Mouse (Mus musculus) kidney, adult 11 months (tissue): ENCODE measurements around the gene Fnip1.
A peak's percentile ranks its signal among the peaks of the same experiment; 100 is the strongest.
"Not testable (repeated sequence)": the region's sequence is repeated elsewhere in the genome, so short reads cannot be mapped to it uniquely, and the experiment has no call there.

Experiments
- DNase-seq: peaks from one replicate; pipeline ENCODE4 v3.0.0; 2022

Gene Fnip1

GRCm38 (mm10) chr11:54437823-54438337 lies at the start of gene Fnip1:
Gene Fnip1, plus strand, starts transcription at chr11:54438199.
- peak; percentile 93 for DNase-seq

DNA sequence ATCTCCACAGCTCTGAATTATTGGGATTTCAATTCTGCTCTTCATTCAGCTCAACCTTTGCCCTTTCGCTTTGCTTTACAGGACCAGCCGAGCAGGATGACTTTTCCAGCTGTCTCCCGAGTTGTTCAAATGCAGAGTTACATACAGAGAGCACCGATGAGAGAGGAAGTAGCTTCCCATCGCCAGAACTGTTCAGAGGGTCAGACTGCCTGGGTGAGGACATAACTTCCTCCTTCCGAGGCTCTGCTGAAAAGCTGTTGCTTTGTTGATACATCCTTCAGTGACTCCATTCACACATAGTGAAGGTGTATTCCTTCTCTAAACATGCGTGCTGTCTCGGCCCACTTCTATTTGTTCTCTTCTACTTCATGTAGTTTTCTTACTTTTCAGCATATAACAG lies 47.6 kb upstream of the Fnip1 start:
- DNase-seq: no peak

DNA sequence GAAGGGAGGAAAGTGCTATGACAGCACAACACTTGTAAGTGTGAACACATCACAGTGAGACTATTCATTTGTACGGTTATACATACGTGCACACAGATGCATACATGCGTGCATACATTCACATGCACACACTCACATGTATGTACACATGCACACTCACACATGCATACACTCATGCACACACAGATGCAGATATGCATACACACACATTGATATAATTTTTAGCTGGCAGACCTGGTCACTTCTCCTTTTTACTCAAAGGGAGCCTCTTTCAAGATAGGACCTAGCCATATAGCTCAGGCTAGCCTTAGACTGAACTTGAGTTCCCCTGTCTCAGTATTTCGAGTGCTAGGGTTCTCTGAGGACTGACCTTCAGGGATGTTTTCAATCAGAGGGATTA lies 46.7 kb upstream of the Fnip1 start:
- no peak for DNase-seq

- no peak for DNase-seq
Measured at GRCm38 (mm10) chr11:54396686-54397085, 41.3 kb upstream of the Fnip1 start.

DNA sequence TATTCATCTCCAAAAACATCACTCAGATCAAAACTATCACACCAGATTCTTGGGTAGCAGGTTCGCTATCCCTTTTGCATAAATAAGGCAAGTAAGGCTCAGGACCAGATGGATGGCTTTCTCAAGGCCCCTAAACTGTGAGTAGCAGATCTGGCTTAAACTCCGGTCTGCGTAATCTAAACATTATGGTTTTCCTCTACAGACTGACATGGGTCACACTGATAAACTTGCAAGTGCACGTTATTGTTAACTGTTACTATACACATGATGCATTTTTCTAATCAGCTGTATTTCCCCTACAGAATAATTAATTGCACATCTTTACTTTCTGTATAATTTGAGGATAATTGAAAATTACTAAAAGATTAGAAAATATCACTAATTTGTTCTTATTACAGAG lies 39.9 kb upstream of the Fnip1 start:
- DNase-seq: no peak

DNA sequence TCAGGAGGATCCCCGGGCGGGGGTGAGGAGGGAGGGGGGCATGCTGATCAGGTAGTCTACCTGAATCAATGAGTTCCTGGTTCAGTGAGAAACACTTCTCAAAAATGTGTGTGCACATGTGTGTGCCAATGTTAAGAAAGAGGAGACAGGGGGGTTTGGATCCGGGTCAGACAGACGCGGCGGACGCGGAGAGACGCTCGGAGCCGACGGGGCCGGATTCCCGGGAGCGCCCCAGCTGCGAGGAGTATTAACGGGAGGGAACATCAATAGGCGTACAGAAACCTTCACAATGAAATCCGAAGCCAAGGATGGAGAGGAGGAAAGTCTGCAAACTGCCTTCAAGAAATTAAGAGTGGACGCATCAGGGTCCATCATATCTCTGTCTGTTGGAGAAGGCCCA lies 37.2 kb upstream of the Fnip1 start:
- not testable (repeated sequence) for DNase-seq

- DNase-seq: no peak
Measured at GRCm38 (mm10) chr11:54404885-54405284, 33.1 kb upstream of the Fnip1 start.

- DNase-seq: no peak
Measured at GRCm38 (mm10) chr11:54406930-54407546, 31.0 kb upstream of the Fnip1 start.

DNA sequence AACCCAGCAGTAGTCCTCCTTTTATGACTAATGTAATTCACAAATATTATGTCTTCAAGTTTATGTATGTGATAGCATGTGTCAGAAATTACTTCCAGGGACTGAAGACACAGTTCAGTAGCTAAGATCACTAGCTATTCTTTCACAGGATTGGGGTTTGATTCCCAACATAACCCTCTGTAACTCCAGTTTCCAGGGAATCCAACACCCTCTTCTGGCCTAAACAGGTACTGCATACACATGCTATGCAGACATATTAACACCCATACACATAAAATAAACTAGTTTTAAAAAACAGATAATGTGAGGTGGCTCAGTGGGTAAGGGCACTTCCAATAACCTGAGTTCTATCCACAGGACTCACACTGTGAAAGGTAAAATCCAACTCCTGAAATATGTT lies 27.4 kb upstream of the Fnip1 start:
- no peak for DNase-seq

- no peak for DNase-seq
Measured at GRCm38 (mm10) chr11:54413017-54413416, 25.0 kb upstream of the Fnip1 start.

GRCm38 (mm10) chr11:54423007-54423406 lies 15.0 kb upstream of the Fnip1 start:
- DNase-seq: no peak

- no peak for DNase-seq
Measured at GRCm38 (mm10) chr11:54426267-54426666, 11.7 kb upstream of the Fnip1 start.

GRCm38 (mm10) chr11:54427138-54427537 lies 10.9 kb upstream of the Fnip1 start:
- DNase-seq: no peak

- no peak for DNase-seq
Measured at GRCm38 (mm10) chr11:54427695-54428352, 10.2 kb upstream of the Fnip1 start.

GRCm38 (mm10) chr11:54429224-54429623 lies 8.8 kb upstream of the Fnip1 start:
- no peak for DNase-seq

DNA sequence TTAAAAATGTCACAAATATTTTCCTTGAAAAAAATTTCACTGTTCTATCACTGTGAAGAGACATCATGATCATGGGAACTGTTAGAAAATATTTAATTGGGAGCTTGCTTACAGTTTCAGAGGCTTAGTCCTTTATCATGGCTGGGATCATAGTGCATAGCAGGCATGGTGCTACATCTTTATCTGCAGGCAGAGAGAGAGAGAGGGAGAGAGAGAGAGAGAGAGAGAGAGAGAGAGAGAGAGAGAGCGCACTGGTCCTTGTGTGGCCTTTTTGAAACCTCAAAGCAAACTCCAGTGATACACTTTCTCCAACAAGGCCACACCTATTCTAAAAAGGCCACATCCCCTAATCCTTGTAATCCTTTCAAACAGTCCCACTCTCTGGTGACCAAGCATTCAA lies 2.2 kb upstream of the Fnip1 start:
- no peak for DNase-seq

DNA sequence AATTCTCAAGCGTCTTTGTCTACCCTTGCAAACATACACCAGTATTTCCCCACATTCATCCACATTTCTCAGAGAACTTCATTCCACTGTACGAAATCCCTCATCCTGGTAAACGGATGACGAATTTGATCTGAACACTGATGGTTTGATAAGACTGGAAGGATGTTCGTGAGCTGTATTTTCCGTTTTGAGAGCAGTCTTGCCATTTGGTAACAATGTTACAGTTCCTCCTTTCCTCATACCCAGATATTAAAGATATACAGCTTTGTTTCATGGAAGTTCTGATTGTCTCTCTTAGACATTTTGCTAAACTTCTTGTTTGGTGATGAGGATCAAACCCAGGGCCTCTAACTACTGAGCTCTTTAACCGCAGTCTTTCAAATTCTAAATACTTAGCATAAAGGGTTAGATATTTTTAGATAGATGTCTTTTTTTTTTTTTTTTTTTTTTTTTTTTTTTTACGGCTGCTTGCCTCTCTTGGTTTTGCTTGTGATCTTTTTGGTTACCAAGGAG lies 633 bp upstream of the Fnip1 start:
- no peak for DNase-seq

GRCm38 (mm10) chr11:54438366-54438781 lies 375 bp downstream of the Fnip1 start:
- DNase-seq: no peak

GRCm38 (mm10) chr11:54438991-54439690 lies 1.1 kb downstream of the Fnip1 start:
- no peak for DNase-seq

DNA sequence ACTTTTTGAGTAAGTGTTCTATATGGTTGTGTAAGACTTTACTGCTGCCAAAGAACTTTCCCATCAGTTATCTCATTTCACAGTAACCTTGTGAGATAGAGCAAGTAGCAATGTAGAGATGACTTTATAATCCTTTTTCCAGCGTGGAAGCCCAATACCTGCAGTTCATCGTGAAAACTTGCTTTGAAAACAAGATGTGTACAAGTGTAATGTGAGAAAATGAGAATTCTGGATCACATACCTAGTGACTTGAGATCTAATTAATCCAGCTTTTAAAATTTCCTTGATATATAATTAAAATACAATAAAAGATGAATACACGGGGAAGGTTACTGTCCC lies 1.7 kb downstream of the Fnip1 start:
- DNase-seq: no peak

GRCm38 (mm10) chr11:54450757-54451156 lies 12.8 kb downstream of the Fnip1 start:
- DNase-seq: not testable (repeated sequence)

GRCm38 (mm10) chr11:54454516-54454915 lies 16.5 kb downstream of the Fnip1 start:
- no peak for DNase-seq

DNA sequence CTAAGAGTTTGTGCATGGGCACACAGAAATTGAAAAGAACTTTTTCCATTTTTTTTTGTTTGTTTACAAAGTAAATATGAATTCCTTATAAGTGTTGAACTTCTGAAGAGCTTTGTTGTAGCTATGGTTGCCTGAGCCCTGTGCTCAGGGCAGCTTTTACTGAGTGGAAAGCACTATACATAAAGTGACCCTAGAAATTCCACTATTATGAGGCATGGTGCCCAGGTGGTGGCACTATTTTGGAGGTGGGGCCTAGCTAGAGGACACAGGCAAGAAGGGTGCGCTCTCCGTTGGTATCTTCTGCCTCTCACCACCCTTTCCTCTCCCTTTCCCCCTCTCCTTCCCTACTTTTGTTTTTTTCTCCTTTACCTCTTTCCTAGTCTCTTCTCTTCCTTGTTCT lies 18.9 kb downstream of the Fnip1 start:
- no peak for DNase-seq

- no peak for DNase-seq
Measured at GRCm38 (mm10) chr11:54458168-54458567, 20.2 kb downstream of the Fnip1 start.
